Mouse (Mus musculus) heart, adult 2 months (tissue): ENCODE data around the gene C8a.

Experiments
- CTCF ChIP-seq: fragments of 200-600 bp; IDR thresholded peaks from 2 replicates; pipeline ENCODE4 v1.8.1; 2022; ENCODE audit warnings: antibody characterized with exemption, mild to moderate bottlenecking, moderate library complexity
- EP300 ChIP-seq: fragments of 200-500 bp; IDR thresholded peaks from 2 replicates; pipeline ENCODE4 v1.6.1; 2011; ENCODE audit warnings: low read depth, low read length, control low read depth; ENCODE audit not compliant: insufficient read depth
- POLR2A ChIP-seq: fragments of 200-500 bp; IDR thresholded peaks from 2 replicates; pipeline ENCODE4 v1.6.1; 2011; ENCODE audit warnings: mild to moderate bottlenecking, low read depth, low read length, control low read depth; ENCODE audit not compliant: insufficient read depth

DNA sequence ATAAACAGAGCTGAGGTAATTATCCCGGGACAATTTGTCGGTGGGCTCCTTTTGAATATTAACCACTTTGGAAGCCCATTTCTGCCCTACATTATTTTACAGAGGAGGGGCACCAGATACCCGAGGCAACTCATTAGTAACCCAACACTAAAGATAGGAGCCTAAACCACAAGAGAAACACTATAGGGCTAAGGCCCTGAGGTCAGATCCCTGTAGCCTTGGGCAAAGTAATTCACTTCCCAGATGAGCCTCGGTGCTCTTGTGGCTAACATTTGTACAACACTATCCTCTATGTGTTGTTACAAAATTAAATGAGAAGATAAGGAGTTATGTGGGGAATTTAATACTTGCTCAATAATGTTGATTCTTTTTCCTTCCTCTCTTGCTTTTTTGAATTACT, 32.7 kb downstream of the C8a start:
- TF ChIP-seq CTCF: no peak
- TF ChIP-seq EP300: no peak
- no peak for TF ChIP-seq POLR2A
